Mouse (Mus musculus) stomach, embryonic 14.5 days (tissue): ENCODE data around the gene Pgm5. TPM values are rescaled to one million over a fixed set of nuclear protein-coding genes. Genes with fewer than 3 reads are reported as not detected.

Experiments used
- ATAC-seq: fragments of 200-750 bp; cut with Nextera tagmentation; 2 replicates; pipeline ENCODE4 v1.8.0; 2017; ENCODE audit warnings: low read depth, moderate TSS enrichment; ENCODE audit not compliant: insufficient number of reproducible peaks, insufficient read depth, low FRiP score
- H3K27ac ChIP-seq: fragments of 300-500 bp; sonication (generic); 2 replicates; pipeline ENCODE4 v1.5.1; 2014; ENCODE audit warnings: mild to moderate bottlenecking, low read length, moderate library complexity, mixed read lengths
- H3K27me3 ChIP-seq: fragments of 300-500 bp; sonication (generic); 2 replicates; pipeline ENCODE4 v1.6.1; 2014; ENCODE audit warnings: low read length, control low read depth, mixed read lengths; ENCODE audit not compliant: control insufficient read depth, insufficient read depth
- H3K36me3 ChIP-seq: fragments of 300-500 bp; sonication (generic); 2 replicates; pipeline ENCODE4 v1.6.1; 2014; ENCODE audit warnings: mild to moderate bottlenecking, control low read depth, low read length, moderate library complexity, mixed read lengths; ENCODE audit not compliant: control insufficient read depth, insufficient read depth
- H3K4me1 ChIP-seq: fragments of 300-500 bp; sonication (generic); 2 replicates; pipeline ENCODE4 v1.6.1; 2014; ENCODE audit warnings: low read length, control low read depth, mixed read lengths; ENCODE audit not compliant: control insufficient read depth, insufficient read depth
- H3K4me2 ChIP-seq: fragments of 300-500 bp; sonication (generic); replicated peaks from 2 replicates; pipeline ENCODE4 v1.6.1; 2014; ENCODE audit warnings: low read depth, low read length, control low read depth
- H3K4me3 ChIP-seq: fragments of 300-500 bp; sonication (generic); 2 replicates; pipeline ENCODE4 v1.5.1; 2014; ENCODE audit warnings: low read depth, low read length, control low read depth
- H3K9ac ChIP-seq: fragments of 300-500 bp; sonication (generic); replicated peaks from 2 replicates; pipeline ENCODE4 v1.6.1; 2014; ENCODE audit warnings: low read depth, mild to moderate bottlenecking, control low read depth, low read length, moderate library complexity, mixed read lengths
- H3K9me3 ChIP-seq: fragments of 300-500 bp; sonication (generic); 2 replicates; pipeline ENCODE4 v1.6.1; 2016; ENCODE audit warnings: low read depth, low read length, control low read depth; ENCODE audit not compliant: control insufficient read depth
- WGBS: fragments of 180-500 bp; shearing (Covaris S2); extraction: QIAGEN DNeasy Blood & Tissue Kit; methylation state at CpG from one replicate; pipeline ENCODE4 v1.1.7; 2014; 5-methylcytosine and 5-hydroxymethylcytosine counted together
- polyA plus RNA-seq: library from polyadenylated mRNA; unstranded; fragments of >200 nt; fragmentation: Nextera tagmentation; extraction: Ambion mirVana; gene quantifications from 2 replicates; pipeline ENCODE4 v1.2.1, GENCODE M21; 2014

The Pgm5 gene
- polyA plus RNA-seq, 1 experiment from 2014 or later = 20.3 TPM

DNA sequence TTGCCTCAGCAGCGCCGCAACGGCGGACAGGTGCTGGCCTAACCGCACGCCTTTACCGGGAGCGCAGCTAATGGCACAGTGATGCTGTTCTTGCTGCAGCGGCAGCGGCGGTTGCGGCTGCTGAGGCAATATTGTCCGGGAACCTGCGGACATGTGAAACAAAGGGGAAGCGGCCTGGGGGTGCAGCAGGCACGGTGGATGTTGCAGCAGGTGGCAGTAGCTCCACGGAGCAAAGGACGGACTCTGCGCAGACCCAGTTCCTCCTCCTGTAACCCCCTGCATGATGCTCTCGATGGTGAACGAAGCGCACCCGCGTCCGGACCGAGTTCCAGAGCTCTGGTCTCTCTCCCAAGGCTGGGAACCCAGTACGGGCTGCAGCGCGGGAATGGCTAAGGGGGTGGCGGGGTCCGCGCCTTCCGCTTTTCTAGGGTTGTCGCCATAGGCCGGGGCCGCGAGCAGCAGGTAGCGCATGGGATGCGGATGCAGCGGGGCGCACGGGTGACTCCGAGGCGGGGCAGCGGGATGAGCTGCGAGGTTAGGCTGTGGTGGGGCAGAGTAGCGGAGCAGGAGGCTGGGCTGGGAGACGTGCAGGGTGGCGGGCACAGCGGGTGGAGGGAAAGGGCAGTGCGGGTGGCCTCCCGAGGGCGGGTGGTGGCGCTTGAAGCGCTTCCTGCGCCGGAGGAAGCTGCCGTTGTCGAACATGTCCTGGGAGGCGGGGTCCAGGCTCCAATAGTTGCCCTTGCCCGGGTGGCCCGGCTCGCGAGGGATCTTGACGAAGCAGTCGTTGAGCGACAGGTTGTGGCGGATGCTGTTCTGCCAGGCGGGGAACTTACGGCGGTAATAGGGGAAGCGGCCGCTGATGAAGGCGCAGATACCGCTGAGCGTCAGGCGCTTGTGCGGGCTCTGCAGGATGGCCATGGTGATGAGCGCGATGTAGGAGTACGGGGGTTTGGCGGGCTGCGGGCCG lies 38.2 kb upstream of the Pgm5 start:
- H3K36me3 ChIP-seq = no peaks in the 10 kb centered on the region
- no peak overlapping the region for H3K9ac ChIP-seq
- peaks cover 54% of the 10 kb centered on the region for H3K27me3 ChIP-seq
- under 1% methylated on average over 84 of the region's 84 CpGs for WGBS
- H3K4me2 ChIP-seq = peak overlapping the region; percentile 43
- H3K27ac ChIP-seq = no peak overlapping the region
- peaks cover 11% of the 10 kb centered on the region for H3K4me1 ChIP-seq
- no peaks in the 10 kb centered on the region for H3K9me3 ChIP-seq
- no peak for ATAC-seq
- H3K4me3 ChIP-seq = peak overlapping the region; percentile 21

DNA sequence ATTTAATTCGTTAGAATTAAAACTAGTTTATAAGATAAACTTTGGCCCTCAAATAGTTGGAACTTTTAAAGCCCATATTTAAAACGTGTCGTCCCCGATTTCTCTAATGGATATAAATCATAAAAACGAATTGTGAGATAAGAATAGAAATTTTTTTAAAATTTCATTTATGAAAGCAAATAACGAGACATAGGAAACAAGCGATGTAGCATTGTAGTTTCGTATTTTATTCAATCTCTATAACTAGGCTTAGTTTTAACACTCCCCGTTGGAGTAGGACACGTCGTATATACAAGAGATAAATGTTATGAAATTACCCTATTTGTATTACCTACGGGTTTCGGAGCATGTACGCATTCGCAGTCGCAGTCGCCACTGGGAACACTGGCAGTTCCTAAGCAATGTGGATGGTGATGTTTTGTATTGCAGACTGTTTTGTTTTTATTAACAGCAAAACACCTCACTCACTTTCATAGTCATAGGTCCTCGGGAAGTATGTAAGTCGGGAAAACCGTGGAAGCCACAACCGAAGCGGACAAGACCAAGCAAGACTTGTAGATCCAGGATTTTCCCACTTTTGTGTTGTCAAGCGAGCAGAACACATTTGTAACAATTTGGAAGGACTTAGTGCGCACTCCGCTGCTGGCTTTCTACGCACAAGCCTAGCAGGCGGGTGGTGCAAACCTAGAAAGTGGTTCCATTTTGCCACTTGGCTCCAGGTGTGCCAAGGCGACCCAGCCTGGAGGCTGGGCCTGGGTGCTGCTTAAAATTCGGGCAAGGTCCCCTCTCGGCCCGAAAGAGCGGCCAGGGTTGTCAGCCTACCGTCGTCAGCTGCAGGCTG lies 37.3 kb upstream of the Pgm5 start:
- Histone ChIP-seq H3K4me2 (peak overlapping the region; percentile 43; the same call in 1 of the 2 replicates), H3K4me3 (peak overlapping the region; percentile 21; the same call in 1 of the 2 replicates)
- 4% methylated on average over 34 of the region's 34 CpGs for WGBS

DNA sequence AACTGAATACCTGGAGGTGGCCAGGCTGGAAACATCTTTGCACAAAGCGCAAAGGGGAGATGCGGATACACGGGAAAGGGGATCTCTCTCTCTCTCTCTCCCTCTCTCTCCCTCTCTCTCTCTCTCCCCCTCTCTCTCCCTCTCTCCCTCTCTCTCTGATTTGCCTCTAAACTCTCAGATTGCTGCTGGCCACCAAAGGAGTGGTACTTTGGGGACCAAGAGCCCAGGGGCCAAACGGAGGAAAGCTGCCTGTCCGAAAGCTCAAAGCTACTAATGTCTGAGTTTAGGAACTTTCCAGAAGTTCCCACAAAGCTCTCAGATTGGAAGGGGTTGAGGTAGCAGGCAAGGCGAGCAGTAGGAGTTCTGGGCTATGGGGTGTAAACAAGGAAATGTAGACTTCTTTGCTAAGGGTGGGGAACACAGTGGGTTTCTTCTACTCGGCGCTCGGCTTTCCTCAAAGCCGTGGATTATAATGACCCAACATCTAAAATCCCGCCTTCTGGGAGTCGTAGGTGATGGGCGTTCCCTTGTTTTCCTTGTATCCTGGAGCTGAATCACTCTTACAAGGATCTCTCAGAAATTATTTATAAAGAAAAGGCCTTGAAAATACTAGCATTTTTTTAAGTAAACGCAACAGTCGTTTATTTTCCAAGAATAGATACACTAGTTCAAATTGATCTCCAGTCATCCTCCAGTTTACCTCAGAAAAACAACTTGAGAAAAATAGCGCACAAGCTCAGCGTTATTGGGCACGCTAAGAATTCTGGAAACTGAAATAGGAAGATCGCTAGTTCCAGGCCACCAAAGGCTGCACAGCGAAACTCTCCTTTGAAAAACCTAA lies 36.5 kb upstream of the Pgm5 start:
- Histone ChIP-seq H3K4me2 (no peak overlapping the region), H3K27ac (no peak overlapping the region), H3K27me3 (peaks cover 50% of the 10 kb centered on the region), H3K36me3 (no peaks in the 10 kb centered on the region), H3K4me1 (peaks cover 11% of the 10 kb centered on the region), H3K9me3 (no peaks in the 10 kb centered on the region), H3K9ac (no peak overlapping the region), H3K4me3 (no peak overlapping the region)
- WGBS = 3% methylated on average over 20 of the region's 20 CpGs
- ATAC-seq = no peak

More for the DNA sequence above, 37.3 kb upstream of the Pgm5 start:
- no peak overlapping the region for H3K27ac ChIP-seq
- H3K27me3 ChIP-seq = peaks cover 54% of the 10 kb centered on the region
- H3K9ac ChIP-seq = no peak overlapping the region
- no peaks in the 10 kb centered on the region for H3K9me3 ChIP-seq
- peaks cover 11% of the 10 kb centered on the region for H3K4me1 ChIP-seq
- no peak for ATAC-seq
- no peaks in the 10 kb centered on the region for H3K36me3 ChIP-seq

DNA sequence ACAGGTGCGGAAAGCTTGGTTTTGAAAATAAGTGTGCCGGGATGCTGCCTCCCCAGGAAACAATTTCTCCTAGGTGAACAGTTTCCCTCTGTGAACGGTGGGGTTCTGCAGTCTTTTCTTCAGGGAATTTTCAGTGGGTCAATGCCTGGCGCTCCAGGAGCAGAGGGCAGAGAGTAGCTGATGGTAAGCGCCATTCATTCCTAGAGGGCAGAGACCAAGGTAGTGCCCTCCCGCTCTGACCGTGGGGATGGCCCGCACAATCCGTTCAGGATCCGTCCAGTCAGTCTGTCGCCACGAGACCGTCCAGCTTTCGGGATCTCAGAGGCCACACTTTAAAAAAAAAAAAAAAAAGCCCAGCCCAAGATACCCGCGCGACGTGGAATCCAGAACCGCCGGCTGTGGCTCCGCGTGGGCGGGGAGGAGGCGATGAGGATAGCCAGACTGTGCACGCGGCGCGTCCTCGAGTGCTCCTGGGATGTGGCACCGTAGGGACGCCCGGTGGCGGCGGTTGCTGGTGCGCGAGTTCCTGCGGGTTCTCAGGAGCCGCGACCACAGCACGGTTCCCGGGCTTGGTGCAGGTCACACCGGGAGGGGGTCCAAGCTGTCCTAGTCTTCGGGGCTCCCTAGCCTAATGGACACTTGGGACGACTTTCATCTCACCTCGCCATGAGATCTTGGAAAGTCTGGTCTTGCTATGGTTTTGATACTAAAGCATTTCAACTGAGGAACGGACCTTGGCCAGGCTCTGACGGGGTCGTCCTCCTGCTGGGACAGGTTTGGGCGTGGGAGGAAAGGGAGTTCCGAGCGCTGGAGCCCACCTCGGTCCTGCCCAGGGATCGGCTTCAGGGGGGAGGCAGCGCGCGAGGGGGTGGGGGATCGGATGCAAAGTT lies 35.6 kb upstream of the Pgm5 start:
- Histone ChIP-seq H3K27ac (no peak overlapping the region), H3K4me2 (peak overlapping the region; percentile 25), H3K4me1 (peaks cover 11% of the 10 kb centered on the region), H3K36me3 (no peaks in the 10 kb centered on the region), H3K9ac (no peak overlapping the region), H3K9me3 (no peaks in the 10 kb centered on the region), H3K27me3 (peaks cover 42% of the 10 kb centered on the region), H3K4me3 (peak overlapping the region; percentile 18)
- 1% methylated on average over 57 of the region's 57 CpGs for WGBS
- no peak for ATAC-seq

DNA sequence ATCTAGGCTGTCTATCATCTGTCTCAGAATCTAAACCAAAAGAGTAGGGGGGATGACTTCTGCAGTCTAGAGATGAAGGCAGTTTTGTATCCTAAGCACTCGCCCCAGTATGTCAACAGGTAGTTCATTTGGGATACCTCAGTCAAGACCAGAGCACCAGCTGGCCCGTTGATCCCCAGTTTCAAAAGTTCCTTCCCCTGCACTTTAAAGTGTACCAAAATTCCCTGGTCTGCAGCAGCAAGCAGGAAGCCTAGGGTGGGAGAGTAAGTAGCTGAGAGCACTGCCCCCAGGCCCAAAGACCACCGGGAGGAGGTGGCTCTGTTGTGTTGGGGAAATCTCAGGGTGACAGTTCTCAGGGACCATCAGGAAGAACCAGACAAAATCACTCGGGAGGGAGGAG lies 34.9 kb upstream of the Pgm5 start:
- WGBS = 17% methylated on average over 4 of the region's 4 CpGs
- H3K27me3 ChIP-seq = peaks cover 34% of the 10 kb centered on the region
- H3K9ac ChIP-seq = no peak overlapping the region
- no peak overlapping the region for H3K27ac ChIP-seq
- no peaks in the 10 kb centered on the region for H3K9me3 ChIP-seq
- no peak overlapping the region for H3K4me2 ChIP-seq
- H3K4me3 ChIP-seq = no peak overlapping the region
- ATAC-seq = no peak
- H3K4me1 ChIP-seq = peaks cover 11% of the 10 kb centered on the region
- H3K36me3 ChIP-seq = no peaks in the 10 kb centered on the region

DNA sequence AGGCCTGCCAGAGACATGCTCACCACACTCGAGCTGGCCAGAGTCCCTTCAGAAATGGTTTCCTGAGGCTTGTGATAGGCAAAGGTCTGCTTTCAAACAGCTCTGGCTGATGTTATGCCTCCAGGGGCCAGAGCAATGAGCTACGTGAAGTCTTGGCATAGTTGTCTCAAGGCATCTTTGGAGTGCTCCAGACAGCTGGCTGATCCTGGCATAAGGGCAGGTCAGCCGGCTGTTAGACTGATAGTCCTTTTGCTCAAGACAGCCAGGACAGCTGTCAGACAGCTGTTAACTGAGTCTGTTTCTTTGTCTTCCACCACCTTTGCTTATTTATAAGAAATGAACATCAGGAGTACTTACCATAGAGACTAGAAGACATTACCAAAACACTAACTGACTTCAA lies 25.2 kb upstream of the Pgm5 start:
- ATAC-seq = no peak
- Histone ChIP-seq H3K36me3 (no peaks in the 10 kb centered on the region), H3K4me2 (no peak overlapping the region), H3K4me3 (no peak overlapping the region), H3K9me3 (no peaks in the 10 kb centered on the region), H3K9ac (no peak overlapping the region), H3K4me1 (peaks cover 4% of the 10 kb centered on the region; the same call in 1 of the 2 replicates), H3K27me3 (no peaks in the 10 kb centered on the region), H3K27ac (no peak overlapping the region)
- 73% methylated on average over 3 of the region's 3 CpGs for WGBS

DNA sequence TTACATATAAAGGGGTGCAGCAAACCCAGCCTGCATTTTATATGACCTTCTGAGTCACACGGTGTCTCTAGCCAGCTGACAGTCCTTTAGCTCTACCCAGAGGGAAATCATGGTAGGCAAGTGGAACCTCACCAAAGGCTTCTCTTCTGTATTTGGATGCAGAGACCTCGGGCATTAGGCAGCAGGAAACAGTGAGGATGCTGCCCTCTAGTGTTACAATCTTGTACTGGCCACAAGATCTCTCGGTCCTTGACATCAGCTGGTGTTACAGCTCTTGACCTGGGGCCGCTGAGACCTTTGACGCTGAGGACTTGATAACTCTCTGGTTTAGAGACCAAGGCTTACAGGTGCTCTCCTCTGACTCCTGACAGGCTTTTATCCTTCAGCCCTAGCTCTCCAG lies 23.8 kb upstream of the Pgm5 start:
- no peaks in the 10 kb centered on the region for H3K36me3 ChIP-seq
- H3K9ac ChIP-seq = no peak overlapping the region
- ATAC-seq = no peak
- H3K27ac ChIP-seq = no peak overlapping the region
- 7% methylated on average over 5 of the region's 5 CpGs for WGBS
- H3K4me2 ChIP-seq = no peak overlapping the region
- no peaks in the 10 kb centered on the region for H3K9me3 ChIP-seq
- H3K4me1 ChIP-seq = peaks cover 8% of the 10 kb centered on the region; the same call in 1 of the 2 replicates
- H3K4me3 ChIP-seq = no peak overlapping the region
- H3K27me3 ChIP-seq = no peaks in the 10 kb centered on the region
